Mouse (Mus musculus) inflammation-experienced regulatory T-cells, adult 6 months (primary cell): Measurements from ENCODE around the gene Kcnv2. TPM values are rescaled to one million over a fixed set of nuclear protein-coding genes. Genes with fewer than 3 reads are reported as not detected.

ENCODE experiments used
- ATAC-seq: one replicate; pipeline ENCODE4 v1.8.0; 2017
- polyA plus RNA-seq, 3 experiments: library from polyadenylated mRNA; unstranded; fragments of 100-300 nt; shearing (Covaris generic); gene quantifications; one replicate each; pipeline ENCODE4 v1.2.1; 2017

The Kcnv2 gene
- not detected for polyA plus RNA-seq

GRCm38 (mm10) chr19:27322281-27322680 lies at the start of gene Kcnv2:
Kcnv2 (plus strand) TSS chr19:27322588.
- ATAC-seq = no peak

DNA sequence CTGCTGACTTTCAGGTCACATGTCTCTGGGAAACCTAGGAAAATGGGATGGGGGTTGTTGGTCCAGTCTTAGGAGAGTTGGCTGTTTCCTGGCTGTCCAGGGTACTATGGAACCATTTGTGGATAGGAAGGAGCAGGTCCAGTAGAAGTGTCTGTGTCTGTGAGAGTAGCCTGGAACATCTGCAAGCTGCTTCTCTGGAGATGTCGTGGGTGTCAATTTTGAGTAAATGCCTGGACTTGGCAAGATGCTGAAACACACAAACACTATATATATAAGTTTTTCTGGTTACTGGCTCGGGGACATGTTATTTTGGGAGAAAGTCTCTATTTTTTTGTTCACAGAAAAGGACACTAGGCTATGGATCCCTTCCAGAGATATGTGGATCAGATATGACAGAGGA lies 49.0 kb upstream of the Kcnv2 start:
- no peak for ATAC-seq

- no peak for ATAC-seq
Observed at GRCm38 (mm10) chr19:27274382-27274781, 48.0 kb upstream of the Kcnv2 start.

- ATAC-seq = no peak
Observed at GRCm38 (mm10) chr19:27279174-27279573, 43.2 kb upstream of the Kcnv2 start.

- no peak for ATAC-seq
Observed at GRCm38 (mm10) chr19:27310039-27310438, 12.3 kb upstream of the Kcnv2 start.

DNA sequence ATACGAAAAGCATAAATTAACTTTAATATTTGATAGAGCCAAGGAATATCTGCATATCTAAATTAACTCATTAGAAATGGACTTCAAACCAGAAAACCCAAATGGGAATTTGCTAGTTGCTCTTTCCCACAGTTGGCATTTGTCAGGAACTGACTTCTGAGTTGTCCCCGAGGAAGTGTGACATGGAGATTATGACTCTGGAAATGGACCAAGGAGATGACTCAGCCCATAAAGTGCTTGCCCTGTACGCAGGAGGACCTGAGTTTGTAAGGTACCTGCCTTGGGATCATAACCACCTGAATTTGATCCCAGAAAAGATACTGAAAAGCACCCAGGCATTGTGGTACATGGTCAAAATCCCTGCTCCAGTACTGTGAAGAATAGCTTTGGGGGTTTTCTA lies 11.1 kb upstream of the Kcnv2 start:
- ATAC-seq = no peak

DNA sequence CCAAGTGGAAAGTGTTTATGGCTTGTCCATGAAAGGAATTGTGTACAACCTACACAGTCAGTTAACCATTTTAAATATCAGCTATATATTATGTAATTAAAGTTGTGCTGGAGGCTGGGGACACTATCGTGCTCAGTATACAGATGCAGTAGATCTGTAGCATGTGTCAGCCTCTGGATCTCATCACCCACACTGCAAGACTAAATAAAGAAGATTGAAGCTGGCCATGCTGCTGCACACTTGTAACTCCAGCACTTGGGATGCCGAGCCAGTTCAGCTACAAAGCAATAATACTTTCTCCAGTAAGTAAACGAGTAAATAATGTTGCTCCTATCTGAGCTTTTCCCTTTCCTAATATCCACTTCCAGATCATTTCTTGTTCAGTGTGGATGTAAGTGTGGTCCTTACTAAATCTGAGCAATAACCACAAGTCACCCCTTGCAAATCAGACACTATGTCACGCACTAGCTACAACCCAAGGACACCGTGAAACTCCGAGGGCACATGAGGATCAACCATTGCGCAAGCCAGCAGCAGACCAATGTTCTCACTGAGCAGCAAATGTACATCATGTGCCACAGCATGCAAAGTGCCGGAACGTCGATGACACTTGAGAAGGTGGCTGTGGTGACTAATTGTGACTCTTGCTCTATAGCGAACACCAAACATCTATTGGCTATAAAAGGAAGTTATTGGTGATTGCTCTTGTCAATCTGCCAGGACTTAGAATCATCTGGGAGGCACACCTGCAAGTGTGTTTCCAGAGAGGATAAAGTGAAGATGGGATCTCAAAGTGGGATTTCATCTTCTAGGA lies 9.9 kb upstream of the Kcnv2 start:
- no peak for ATAC-seq

- ATAC-seq = no peak
Observed at GRCm38 (mm10) chr19:27313080-27313413, 9.3 kb upstream of the Kcnv2 start.

DNA sequence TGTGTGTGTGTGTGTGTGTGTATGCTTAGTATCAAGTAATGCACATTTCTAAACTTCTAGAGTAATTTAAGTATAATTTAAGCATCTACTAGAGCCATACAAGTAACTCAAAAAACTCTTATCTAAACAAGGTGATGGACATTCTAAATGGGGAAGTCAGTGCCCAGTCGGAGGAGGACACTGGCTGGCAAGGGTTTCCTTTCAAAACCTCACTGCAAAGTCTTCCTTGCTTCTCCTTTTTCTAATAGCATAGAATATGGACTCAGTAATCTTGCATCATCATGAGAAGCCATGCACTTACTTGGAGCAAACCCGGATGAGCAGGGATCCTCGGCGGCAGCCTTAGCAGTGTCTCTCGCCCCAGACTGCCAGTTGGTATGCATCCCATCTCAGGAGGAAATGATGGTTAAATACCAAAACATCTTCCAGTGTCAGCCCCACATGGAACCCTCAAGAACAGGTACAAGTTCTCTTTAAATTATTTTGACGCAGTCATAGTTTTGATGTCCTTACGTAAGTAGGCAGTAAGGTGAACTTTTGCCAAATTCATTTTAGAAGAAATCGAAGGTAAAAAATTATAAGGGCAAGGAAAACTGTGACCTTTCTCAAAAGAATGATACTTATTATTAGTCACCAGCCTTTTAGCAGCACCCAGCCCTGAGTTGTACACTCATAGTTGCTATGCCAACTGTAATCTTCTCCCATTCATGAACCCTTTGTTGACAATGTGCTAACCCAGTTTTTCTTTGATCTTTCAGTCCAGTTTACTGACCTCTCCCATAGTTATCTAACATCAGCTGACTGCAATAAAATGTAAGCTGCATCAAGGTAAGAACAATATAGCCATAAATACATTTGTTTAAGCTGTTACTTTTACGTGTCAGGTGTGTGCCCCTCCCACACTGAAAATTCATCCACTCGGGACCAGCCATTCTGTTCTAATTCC lies 5.8 kb upstream of the Kcnv2 start:
- no peak for ATAC-seq

GRCm38 (mm10) chr19:27317337-27317736 lies 5.1 kb upstream of the Kcnv2 start:
- ATAC-seq = no peak

- no peak for ATAC-seq
Observed at GRCm38 (mm10) chr19:27322911-27323627, 681 bp downstream of the Kcnv2 start.

GRCm38 (mm10) chr19:27325558-27325957 lies 3.2 kb downstream of the Kcnv2 start:
- ATAC-seq = no peak

DNA sequence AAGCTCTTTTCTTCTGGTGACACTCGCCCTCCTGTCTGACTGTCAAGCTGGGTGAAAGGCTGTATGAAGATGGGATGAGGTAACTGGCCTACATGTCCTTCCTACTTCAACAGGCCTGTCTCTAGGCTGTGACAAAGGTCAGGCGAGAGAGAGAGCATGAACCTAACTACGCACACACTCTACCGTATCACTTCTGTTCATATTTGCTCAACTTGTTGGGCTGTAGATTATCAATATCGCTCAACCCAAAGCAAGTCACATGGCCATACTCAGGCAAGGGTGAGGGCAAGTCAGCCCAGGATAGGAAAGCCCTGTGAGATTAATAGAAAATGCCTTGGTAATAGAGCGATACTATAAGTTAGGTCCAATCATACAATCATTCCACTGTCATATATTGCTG lies 5.2 kb downstream of the Kcnv2 start:
- no peak for ATAC-seq

DNA sequence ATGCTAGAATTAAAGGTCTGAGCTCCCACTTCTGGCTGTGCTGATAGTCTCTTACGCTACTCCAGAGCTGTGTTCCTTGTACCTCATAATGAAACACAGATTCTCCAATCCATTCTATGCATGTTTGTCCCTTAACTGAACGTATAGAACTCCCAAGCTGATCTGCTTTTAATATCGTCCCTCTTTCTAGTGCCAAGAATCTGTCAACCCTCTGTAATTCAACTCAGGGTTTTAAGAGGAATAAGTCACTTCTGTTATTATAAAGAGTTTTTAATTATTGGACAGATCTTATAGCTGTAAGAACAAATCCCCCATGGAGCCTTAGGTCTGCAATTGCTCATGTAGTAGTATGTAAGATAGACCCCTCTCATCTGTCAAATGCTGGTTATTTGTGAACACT lies 5.8 kb downstream of the Kcnv2 start:
- no peak for ATAC-seq

GRCm38 (mm10) chr19:27328644-27329043 lies 6.3 kb downstream of the Kcnv2 start:
- ATAC-seq = no peak

DNA sequence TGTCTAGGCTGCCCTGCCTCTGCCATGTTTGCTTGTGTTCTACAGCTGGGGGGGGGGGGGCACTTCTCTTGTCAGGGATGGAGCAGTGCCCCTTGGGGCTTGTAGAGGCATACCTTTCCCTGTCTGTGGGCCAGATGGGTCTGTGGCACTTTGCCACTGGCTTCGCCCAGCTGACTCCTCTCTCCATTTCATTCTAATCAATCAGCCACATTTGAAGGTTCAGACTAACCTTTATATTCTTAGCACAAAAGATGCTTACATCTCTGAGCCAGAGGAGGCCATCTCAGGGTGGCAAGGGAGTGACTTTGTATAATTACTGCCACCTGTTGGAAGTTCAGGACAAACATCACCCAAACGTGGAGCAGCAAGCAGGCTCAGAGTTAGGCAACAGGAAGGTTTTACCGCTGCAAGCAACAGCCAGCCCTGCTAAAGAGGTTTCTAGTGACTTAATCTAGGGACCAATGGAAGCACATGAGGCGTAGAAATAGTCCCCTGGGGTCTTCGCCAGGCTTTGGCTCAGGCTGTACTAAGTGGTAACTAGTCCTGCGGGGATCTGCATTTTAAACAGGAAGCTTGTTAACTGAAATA lies 9.9 kb downstream of the Kcnv2 start:
- no peak for ATAC-seq

- no peak for ATAC-seq
Observed at GRCm38 (mm10) chr19:27336126-27336917, 13.9 kb downstream of the Kcnv2 start.

DNA sequence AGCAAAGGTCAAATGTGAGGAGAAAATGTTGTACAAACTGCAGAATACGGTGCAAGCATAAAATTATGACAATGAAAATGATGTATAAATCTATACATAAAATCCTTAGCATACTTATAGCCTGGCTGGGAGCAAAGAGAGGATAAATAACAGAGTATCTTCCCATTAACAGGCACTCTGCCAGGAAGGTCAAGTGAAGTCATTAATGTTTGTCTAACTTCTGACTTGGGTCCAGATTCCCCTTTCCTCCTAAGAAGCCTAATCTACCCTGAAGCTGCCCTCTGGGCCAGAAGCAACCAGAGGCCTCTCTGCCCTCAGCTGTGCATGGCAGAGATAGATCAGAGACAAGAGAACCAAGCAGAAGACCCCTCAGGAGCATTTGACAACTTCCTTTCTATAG lies 24.1 kb downstream of the Kcnv2 start:
- ATAC-seq = no peak

DNA sequence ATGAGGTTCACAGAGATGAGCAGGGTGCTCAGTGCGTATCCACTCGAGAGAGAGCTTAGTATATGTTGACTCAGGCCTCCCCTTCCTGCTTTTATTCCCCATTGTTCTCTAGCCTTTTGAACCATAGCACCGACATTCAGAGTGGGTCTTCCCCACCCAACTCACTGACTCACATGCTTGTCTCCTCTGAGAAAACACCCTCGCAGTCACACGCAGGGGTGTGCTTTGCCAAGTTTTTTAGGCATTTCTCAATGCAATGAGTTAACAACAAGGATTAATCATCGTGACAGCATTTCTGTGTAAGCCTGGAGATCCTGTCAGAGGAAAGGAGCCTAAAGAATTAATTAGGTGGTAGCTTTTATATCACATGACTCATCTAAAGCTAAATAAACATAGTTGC lies 29.3 kb downstream of the Kcnv2 start:
- ATAC-seq = no peak

GRCm38 (mm10) chr19:27360381-27360780 lies 38.0 kb downstream of the Kcnv2 start:
- ATAC-seq = no peak

GRCm38 (mm10) chr19:27363891-27364290 lies 41.5 kb downstream of the Kcnv2 start:
- ATAC-seq = no peak

DNA sequence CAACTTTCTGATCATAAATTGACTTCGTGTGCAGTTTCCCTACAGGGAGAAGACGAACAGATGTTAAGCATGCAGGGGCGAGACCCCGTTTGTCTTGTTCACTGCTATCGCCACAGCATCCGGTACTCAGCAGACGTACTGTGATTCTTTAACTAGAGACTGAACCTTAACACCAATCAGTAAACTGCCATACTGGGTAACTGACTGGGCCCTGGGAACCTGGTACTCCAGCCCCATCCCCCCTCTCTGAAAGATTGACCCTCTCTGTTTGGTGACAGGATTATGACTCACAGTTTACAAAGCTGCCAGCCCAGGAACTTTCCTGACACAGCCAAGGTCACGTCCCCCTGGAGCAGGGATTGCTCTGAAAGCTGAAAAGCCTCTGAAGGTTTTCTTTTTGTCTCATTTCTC lies 42.1 kb downstream of the Kcnv2 start:
- no peak for ATAC-seq
